Mouse (Mus musculus) adrenal gland, adult 8-10 months (tissue): ENCODE results near the gene Srcin1. TPM values are rescaled to one million over a fixed set of nuclear protein-coding genes. Genes with fewer than 3 reads are reported as not detected.

Source experiments
- DNase-seq: peaks from one replicate; pipeline ENCODE4 v3.0.0; 2022
- total RNA-seq, 4 experiments: library from RNA; stranded (reverse); gene quantifications; 2 replicates each; pipeline ENCODE4 v1.2.4; 2022

The Srcin1 gene
- total RNA-seq, 4 experiments from 2014 or later = 10.7 to 37.6 (median 19.9) TPM

DNA sequence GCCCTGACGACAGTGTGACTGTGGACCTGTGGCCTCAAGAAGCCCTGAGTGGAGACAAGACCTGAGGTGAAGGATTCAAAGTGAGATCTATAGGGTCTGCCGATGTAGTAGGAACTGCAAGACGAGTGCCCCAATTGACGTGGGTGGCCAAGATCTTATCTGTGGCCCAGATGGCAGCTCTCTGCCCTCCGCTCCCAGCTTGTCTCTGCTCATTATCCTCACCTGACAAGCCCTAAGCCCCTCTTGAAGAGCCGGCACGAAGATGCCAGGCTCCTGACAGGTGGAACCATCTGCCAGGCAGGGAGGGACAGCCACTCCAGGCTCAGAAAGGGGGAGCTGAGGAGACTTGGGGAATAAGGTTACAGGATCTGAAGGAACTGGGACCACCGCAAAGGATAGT, 43.6 kb downstream of the Srcin1 start:
- no peak for DNase-seq

GRCm38 (mm10) chr11:97531381-97532260, 44.4 kb downstream of the Srcin1 start:
- peak; percentile 85 for DNase-seq

DNA sequence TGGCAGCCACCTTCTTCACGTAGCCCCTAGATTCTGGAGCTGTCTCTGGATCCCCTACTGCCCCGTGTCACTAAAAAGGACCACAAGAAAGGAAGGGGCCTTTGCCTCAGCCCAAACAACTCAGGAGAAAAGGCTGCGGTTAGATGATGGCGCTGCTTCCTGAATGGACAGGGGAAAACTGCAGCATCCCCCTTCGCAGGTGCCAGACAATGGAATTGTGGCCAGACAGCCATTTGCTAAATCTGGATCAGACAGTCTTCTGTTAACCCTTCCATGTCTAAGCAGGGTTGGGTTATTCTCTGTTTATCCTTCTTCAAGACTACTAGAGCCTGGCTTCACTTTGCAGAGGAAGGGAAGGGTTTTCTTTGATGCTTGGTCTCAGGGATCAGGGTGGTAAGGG, 45.0 kb downstream of the Srcin1 start:
- no peak for DNase-seq

- DNase-seq = no peak
Measured at GRCm38 (mm10) chr11:97530069-97530468, 45.9 kb downstream of the Srcin1 start.

DNA sequence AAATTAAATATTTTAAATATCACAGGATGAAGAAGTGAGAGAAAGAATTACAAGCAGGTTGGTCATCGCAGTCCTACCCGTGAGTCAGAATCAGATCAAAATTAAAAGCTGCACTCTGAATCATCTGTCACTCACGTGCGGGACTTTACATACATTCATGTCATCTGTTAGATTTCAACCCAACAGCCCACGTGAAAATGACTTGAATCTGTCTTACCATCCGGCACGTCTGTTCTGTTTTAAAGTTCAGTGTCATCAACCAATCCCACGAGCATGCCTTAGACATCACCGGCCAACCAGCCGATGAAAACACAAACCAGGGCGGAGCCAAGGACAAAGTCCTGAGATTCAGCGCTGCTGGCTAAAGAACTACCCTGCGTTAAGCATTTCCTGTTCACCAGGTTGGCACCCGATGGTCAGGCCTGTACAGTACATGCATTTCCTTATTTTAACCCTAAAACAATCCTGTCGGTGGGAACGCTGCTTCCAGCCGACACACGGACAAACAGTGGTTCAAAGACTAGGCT, 47.6 kb downstream of the Srcin1 start:
- DNase-seq = no peak

- peak; percentile 81 for DNase-seq
Measured at GRCm38 (mm10) chr11:97525313-97525712, 50.7 kb downstream of the Srcin1 start.

DNA sequence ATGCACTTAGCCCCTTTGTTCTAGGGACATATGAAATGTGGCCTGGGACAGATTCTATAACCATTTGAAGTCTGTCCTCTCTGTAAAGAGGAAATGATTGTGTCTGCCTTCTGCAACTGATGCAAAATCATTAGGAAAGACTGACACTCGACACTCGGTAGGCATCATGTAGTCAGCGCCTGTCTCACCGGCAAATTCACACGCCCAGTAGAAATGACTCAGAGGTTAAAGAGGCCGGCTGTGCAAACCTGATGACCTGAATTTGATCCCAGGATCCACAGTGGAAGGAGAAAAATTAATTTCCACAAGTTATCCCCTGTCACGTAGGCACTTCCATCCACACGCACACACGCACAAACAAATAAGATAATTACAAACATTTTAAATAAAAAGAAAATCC, 51.7 kb downstream of the Srcin1 start:
- no peak for DNase-seq

GRCm38 (mm10) chr11:97523827-97524261, 52.1 kb downstream of the Srcin1 start:
- DNase-seq = peak; percentile 84

GRCm38 (mm10) chr11:97523107-97523506, 52.9 kb downstream of the Srcin1 start:
- no peak for DNase-seq

- DNase-seq = no peak
Measured at GRCm38 (mm10) chr11:97521741-97522474, 54.1 kb downstream of the Srcin1 start.

DNA sequence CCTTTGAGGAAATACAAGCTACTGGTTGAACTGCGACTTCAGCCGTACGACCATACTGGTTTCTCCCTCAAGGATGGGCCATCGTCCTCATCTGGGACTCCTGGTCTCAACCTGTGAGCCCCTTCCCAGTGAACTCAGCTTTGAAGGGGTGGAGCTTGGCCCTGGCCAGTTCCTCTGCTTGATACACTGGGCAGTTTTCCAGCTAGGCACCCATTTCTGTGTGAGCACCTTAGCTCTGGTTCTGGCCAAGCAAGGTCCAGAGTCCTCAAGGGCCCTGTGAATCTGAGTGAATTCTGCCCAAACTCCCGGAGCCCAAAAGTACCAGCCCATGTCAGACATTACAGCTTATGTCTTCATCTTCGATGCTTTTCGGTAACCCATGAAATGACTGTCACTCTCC, 55.4 kb downstream of the Srcin1 start:
- no peak for DNase-seq

GRCm38 (mm10) chr11:97513066-97513465, 62.9 kb downstream of the Srcin1 start:
- no peak for DNase-seq

GRCm38 (mm10) chr11:97512511-97512910, 63.5 kb downstream of the Srcin1 start:
- no peak for DNase-seq

DNA sequence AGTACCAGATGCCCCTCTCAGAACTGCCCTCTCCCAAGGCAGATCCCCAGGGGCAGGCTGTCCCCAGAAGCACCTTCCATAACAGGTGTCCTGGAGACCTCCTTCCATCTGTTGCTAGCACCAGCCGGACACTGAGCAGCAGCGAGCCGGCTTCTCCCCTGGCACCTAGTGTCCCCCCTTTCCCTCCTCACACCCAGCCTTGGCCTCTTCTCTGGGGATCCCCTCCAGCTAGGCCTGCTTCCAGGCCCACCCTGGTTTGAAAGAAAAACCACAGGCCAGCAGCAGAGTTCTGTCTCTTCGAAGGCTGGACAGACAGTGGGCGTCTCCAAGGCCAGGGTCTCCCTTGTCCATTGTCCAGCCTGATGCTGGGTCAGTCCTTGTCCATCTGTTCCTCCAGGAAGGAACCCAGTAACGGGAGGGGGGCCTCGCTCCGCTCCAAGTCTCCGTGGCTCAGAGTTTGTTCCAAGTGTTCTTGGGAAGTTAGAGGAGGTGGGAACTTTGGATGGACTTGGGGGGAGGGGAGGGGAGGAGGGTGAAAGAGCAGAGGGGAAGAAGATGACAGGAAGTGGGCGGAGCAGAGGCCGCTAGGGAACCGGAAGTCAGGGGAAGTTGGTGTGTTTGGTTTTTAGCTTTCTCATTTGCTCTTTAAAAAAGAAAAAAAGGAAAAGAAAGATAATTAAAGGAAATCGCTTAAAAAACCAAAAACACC, 64.2 kb downstream of the Srcin1 start:
- DNase-seq = peak; percentile 28

- DNase-seq = peak; percentile 40
Measured at GRCm38 (mm10) chr11:97510966-97511660, 64.9 kb downstream of the Srcin1 start.

GRCm38 (mm10) chr11:97509715-97510485, 66.1 kb downstream of the Srcin1 start:
- no peak for DNase-seq

DNA sequence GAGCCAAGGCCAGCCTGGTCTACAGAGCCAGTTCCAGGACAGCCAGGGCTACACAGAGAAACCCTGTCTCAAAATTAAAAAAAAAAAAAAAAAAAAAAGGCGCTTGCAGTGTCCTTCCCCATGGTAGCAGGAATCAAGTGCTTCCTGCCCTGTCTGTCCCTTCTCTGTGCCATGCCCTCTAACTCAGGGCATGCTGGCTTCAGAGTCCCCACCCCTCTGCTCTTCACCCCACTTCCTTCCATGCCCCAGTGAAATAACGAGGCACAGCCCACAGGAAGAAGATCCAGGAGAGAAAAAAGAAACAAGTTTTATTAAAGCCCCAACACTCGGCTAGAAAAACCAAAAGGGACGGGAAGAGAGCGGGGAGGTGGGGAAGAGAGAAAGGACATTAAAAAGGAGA, 66.9 kb downstream of the Srcin1 start:
- DNase-seq = no peak

GRCm38 (mm10) chr11:97508198-97508597, 67.8 kb downstream of the Srcin1 start:
- DNase-seq = no peak

DNA sequence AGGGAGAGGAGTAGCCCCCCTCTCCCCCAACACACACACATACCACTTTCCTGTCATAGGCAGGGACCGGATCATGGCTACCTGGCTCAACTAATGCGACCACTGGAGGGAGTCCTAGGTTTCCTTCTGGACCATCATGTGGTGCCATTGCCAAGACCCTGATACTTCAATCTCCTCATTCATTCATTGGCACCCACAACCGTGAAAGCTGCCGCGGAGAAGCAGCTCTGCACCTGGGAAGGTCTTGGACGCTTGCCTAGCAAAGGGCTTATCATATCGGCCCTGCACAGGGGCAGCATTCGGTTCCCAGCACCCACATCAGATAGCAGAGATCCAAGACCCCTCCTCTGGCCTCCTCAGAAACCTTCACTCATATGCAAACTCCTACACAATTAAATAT, 69.7 kb downstream of the Srcin1 start:
- DNase-seq = no peak

DNA sequence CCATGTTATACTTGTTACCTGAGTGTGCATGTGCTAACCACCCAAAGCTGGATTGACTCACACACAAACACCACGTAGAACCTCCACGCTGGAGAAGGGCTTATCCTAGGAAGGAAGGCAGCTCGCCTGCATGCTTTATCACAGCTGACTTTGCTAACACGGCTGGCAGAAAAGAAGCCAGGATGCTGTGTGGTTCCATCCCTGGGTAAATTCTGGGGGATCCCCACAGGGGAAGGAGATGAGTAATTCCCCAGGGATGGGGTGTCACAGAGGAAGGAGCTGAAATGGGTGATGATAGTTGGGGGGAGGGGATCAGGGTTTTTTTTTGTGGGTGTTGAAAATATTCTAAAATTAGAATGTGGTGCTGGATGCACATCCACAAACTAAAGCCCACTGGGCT, 70.2 kb downstream of the Srcin1 start:
- no peak for DNase-seq

- no peak for DNase-seq
Measured at GRCm38 (mm10) chr11:97502846-97503245, 73.1 kb downstream of the Srcin1 start.
